Mouse (Mus musculus): Measurements from ENCODE around the gene Igsf3.

- TF ChIP-seq POLR2A (IDR thresholded peaks at IDR 0.05; ENCODE audit: low read depth, low read length) (no peak), CTCF (IDR thresholded peaks at IDR 0.05; ENCODE audit: borderline replicate concordance, insufficient read depth, low read length) (no peak)
Measured at GRCm38 (mm10) chr3:101356583-101357553, 20.0 kb upstream of the Igsf3 start.
